Mouse (Mus musculus): ENCODE measurements around the gene Trappc12.

Gene Trappc12

DNA sequence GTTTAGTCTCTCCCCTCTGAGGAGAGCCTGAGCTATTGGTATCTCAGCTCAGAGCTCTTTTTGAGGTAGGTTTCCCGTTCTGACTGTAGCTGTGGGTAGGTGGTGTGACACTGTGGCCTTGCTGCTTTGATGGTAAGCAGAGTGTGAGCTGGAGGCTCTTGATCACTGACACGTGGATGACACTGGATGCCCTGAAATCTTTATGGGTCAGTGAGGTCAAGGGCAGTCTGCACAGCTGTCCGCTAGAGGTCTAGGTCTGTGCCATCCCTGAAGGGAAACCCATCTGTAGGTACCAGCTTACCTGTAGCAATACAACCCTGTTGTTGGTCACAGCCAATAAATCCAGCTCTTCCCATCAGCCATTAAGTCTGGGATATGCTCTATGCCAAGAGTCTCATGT lies 64.5 kb downstream of the Trappc12 start:
- no peak for DNase-seq

DNA sequence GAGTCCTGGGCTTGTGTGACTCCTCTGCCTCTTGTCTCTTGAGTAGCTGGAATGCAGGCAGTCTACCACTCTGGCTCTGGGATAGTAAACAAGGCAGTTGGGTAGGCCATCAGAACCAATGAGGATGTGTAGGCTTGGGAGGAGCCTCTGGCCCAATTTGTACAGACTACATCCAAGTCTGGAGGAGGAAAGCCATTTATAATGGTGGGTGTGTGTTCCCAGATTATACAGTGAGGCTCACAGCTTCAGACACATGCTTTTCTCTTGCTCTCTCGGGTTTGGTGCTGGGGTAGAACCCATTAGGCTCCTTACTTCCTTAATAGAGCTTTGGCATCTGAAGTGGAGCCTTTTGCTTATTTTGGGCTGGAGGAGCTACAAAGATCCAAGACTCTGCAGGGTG lies 65.6 kb downstream of the Trappc12 start:
- no peak for DNase-seq

GRCm38 (mm10) chr12:28675925-28676209 lies 74.4 kb downstream of the Trappc12 start:
- DNase-seq: no peak

- peak; percentile 91 for DNase-seq
Measured at GRCm38 (mm10) chr12:28675121-28675924, 74.9 kb downstream of the Trappc12 start, which contains the start of gene Adi1. Adi1 (plus strand) TSS chr12:28675231.

DNA sequence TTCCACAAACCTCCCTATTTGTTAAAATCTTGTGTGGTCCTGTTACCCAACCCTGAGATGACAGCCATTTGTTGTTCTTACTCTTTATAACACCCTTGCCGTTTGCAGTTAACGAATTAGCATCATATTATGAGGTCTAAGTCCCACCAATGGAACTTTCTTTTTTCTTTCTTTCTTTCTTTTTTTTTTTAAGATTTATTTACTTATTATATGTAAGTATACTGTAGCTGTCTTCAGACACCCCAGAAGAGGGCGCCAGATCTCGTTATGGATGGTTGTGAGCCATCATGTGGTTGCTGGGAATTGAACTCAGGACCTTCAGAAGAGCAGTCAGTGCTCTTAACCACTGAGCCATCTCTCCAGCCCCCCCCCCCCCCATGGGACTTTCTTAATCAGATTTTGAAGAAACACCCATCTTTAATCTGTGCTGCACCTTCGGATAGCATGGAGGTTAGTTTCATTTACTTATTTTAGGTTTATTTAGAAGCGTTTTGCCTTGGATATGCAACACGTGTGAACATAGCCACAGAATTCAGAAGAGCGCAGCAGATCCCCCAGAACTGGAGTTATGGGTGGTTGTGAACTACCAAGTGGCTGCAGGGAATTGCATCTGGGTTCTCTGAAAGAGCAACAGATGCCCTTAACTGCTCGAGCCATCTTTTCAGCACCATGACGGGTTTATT lies 76.1 kb downstream of the Trappc12 start:
- no peak for DNase-seq

- peak; percentile 24 for DNase-seq
Measured at GRCm38 (mm10) chr12:28667287-28667686, 83.0 kb downstream of the Trappc12 start.

DNA sequence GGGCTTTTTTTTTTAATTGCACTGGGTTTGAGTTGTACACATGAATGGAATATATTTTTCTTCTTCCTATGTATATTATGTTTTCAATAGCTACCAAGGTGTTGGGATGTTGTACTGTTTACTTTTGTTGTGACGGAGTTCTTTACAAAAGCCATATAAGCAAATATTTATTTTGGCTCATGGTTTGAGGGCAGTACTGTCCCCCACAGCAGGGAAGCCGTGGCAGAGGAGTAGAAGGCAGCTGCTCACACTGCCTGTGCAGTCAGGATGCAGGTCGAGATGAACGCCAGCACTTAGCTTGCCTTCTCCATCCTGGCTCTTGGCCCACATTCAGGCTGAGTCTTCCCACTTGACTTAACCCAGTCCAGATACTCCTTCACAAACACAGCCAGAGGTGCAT lies 83.5 kb downstream of the Trappc12 start:
- no peak for DNase-seq

GRCm38 (mm10) chr12:28662628-28663027 lies 87.6 kb downstream of the Trappc12 start:
- no peak for DNase-seq

DNA sequence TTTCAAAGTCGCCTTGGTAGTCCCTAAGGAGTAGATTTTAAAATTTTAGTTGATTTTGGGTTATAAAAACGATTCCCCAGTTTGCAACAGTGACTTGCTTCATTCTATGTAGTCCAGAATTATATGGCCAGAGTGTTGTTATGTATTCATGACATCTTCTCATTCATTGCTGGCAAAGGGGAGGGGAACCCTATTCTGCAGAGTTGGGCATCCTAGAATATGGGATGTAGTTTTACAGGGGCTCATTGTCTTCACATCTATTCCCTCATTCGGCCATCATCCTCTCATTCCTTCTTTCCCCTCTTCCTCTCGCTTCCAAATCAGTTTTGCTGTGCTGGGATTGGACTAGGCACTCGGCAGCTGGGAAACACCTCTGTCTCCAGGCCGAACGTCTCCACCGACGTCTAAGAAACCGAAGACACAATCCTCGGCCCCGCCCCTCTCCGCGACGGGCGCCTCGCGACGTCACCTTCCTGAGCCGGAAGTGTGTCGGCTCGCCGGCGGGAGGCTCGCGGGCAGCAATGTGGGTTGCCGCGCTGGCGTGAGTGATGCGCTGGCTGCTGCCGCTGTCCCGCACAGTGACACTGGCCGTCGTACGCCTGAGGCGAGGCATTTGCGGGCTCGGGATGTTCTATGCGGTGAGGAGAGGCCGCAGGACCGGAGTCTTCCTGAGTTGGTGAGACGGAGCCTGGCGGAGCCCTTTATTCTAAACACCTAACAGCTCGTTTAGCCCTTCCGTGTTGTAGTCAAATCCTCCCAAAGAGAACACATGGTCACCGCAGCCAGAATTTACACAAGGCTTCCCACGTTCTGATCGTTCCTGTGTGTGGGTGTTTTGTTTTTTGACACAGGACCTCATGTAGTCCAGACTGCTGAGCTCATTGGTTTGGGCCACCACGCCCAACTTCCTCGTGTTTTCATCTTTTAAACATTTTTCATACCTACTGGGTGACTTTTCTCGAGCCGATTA lies 100.8 kb downstream of the Trappc12 start, which contains the start of gene Rnaseh1:
TSS of gene Rnaseh1 (plus strand) at position 462 of the 970 bp plus-strand sequence.
- DNase-seq: peak; percentile 95

All from kidney, postnatal 10 days (tissue).